Mouse (Mus musculus) lung, embryonic 15.5 days (tissue): ENCODE results near the gene 4930550C14Rik. TPM values are rescaled to one million over a fixed set of nuclear protein-coding genes. Genes with fewer than 3 reads are reported as not detected.

ENCODE experiments used
- ATAC-seq: fragments of 200-750 bp; cut with Nextera tagmentation; 2 replicates; pipeline ENCODE4 v1.8.0; 2017; ENCODE audit warnings: moderate number of reproducible peaks, borderline replicate concordance; ENCODE audit not compliant: low FRiP score, low TSS enrichment; ENCODE audit errors: extremely low read depth
- H3K27ac ChIP-seq: fragments of 300-500 bp; sonication (generic); 2 replicates; pipeline ENCODE4 v1.5.1; 2015; ENCODE audit warnings: moderate library complexity, mild to moderate bottlenecking, inconsistent platforms
- H3K27me3 ChIP-seq: fragments of 300-500 bp; sonication (generic); 2 replicates; pipeline ENCODE4 v1.6.1; 2015; ENCODE audit warnings: inconsistent platforms
- H3K36me3 ChIP-seq: fragments of 300-500 bp; sonication (generic); 2 replicates; pipeline ENCODE4 v1.6.1; 2015; ENCODE audit warnings: inconsistent platforms
- H3K4me1 ChIP-seq: fragments of 300-500 bp; sonication (generic); 2 replicates; pipeline ENCODE4 v1.6.1; 2015; ENCODE audit warnings: inconsistent platforms
- H3K4me2 ChIP-seq: fragments of 300-500 bp; sonication (generic); 2 replicates; pipeline ENCODE4 v1.6.1; 2015; ENCODE audit warnings: inconsistent platforms, mild to moderate bottlenecking, moderate library complexity
- H3K4me3 ChIP-seq: fragments of 300-500 bp; sonication (generic); 2 replicates; pipeline ENCODE4 v1.5.1; 2015; ENCODE audit warnings: mild to moderate bottlenecking, inconsistent platforms
- H3K9ac ChIP-seq: fragments of 300-500 bp; sonication (generic); 2 replicates; pipeline ENCODE4 v1.6.1; 2015; ENCODE audit warnings: inconsistent platforms
- H3K9me3 ChIP-seq: fragments of 300-500 bp; sonication (generic); 2 replicates; pipeline ENCODE4 v1.6.1; 2016; ENCODE audit warnings: inconsistent platforms
- WGBS: fragments of 180-500 bp; shearing (Covaris S2); methylation state at CpG from one replicate; pipeline ENCODE4 v1.1.7; 2015; 5-methylcytosine and 5-hydroxymethylcytosine counted together
- polyA plus RNA-seq: library from polyadenylated mRNA; unstranded; fragments of >200 nt; fragmentation: Nextera tagmentation; extraction: Ambion mirVana; gene quantifications from 2 replicates; pipeline ENCODE4 v1.2.1, GENCODE M21; 2015

The 4930550C14Rik gene
- polyA plus RNA-seq, 1 experiment from 2014 or later, result 1.9 TPM

DNA sequence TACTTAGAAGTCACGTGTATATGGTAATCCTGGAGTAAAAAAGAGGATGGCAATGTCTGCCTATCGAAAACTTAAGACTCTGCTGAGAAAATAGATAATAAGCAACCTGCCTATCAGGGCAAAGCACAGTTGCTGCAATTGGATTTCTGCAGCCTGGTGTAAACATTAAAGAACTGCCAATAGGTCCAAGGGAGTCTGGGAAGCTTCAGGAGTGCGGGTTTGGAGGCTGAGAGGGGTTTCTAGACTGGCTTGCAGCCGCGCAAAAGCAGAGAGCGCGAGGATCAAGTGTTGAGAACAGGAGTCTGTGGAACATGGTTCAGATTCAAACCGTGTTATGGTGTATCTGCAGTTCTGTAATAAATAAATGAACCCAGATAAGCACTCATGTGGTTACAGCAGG lies 17.3 kb upstream of the 4930550C14Rik start:
- Histone ChIP-seq H3K4me1 (peaks cover 20% of the 10 kb centered on the region), H3K36me3 (peaks cover 12% of the 10 kb centered on the region), H3K27me3 (no peaks in the 10 kb centered on the region), H3K4me2 (peak overlapping the region; percentile 68), H3K9me3 (no peaks in the 10 kb centered on the region), H3K4me3 (peak overlapping the region; percentile 53), H3K27ac (peak overlapping the region; percentile 98), H3K9ac (peak overlapping the region; percentile 78)
- WGBS, result 3% methylated on average over 8 of the region's 8 CpGs
- peak; percentile 12 for ATAC-seq

DNA sequence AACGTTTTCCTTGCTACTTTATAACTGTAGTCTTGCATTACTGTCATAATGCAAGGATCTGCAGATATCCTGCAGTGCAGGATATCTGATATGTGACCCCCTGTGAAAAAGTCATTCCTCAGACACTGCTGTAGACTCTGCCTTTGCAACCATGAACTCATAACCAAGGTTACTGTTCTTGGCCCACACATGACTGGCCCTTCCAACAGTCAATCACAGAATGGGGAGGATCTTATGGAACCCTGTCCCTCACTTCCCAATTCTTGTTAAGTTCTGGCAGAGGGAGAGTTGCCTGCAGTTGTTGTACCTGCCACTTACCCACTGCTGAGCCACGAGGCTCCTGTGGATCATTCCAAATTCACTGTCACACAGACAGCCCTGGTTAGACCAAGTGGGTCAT lies 14.7 kb upstream of the 4930550C14Rik start:
- no peak overlapping the region for H3K27ac ChIP-seq
- WGBS, result 62% methylated on average over 2 of the region's 2 CpGs
- no peak overlapping the region for H3K4me3 ChIP-seq
- no peak overlapping the region for H3K4me2 ChIP-seq
- no peaks in the 10 kb centered on the region for H3K27me3 ChIP-seq
- H3K4me1 ChIP-seq, result peaks cover 17% of the 10 kb centered on the region
- no peak overlapping the region for H3K9ac ChIP-seq
- no peaks in the 10 kb centered on the region for H3K9me3 ChIP-seq
- no peak for ATAC-seq
- peaks cover 21% of the 10 kb centered on the region for H3K36me3 ChIP-seq

DNA sequence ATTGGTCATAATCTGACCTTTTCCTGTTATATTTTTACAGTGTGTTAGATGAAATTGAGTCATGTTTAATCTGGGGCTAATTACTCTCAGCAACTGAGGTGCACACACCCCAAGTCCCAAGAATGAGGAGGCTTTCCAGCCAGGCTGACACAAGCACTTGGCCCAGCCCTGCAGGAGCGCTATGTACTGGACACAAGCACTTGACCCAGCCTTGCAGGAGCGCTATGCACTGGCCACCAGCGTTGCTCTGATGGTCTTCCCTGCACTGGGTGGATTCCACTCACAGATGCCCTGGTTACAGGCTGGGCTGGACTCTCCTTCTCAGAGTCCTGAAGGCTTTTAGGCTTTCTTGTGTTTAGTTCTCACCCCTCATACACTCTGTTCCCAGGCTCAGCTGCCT lies 13.0 kb upstream of the 4930550C14Rik start:
- Histone ChIP-seq H3K36me3 (peaks cover 24% of the 10 kb centered on the region), H3K4me1 (peaks cover 8% of the 10 kb centered on the region; the same call in 1 of the 2 replicates), H3K9me3 (no peaks in the 10 kb centered on the region), H3K27ac (no peak overlapping the region), H3K4me3 (no peak overlapping the region), H3K9ac (no peak overlapping the region), H3K27me3 (no peaks in the 10 kb centered on the region), H3K4me2 (no peak overlapping the region)
- WGBS, result 80% methylated on average over 3 of the region's 3 CpGs
- ATAC-seq, result no peak

DNA sequence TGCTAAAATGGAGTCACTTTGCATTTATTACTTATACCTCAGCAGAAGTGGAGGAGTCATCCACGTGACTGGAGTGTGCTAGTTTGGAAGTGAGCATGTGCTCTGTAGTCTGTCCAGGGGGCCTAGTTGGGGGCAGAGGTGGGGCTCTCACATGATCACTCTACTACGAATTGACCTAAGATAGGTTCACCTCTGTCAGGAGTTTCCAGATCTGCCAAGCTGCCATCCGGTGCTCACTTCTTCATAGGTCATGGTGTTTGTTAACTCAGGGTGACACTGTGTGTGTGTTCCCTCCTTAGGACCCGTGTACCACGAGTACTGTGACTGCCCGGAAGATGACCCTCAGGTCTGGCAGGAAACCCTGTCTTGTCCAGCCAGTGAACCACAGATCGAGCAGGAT lies 12.0 kb upstream of the 4930550C14Rik start:
- H3K4me1 ChIP-seq, result peaks cover 7% of the 10 kb centered on the region; the same call in 1 of the 2 replicates
- 57% methylated on average over 7 of the region's 7 CpGs for WGBS
- no peaks in the 10 kb centered on the region for H3K9me3 ChIP-seq
- H3K9ac ChIP-seq, result no peak overlapping the region
- H3K27me3 ChIP-seq, result no peaks in the 10 kb centered on the region
- H3K4me3 ChIP-seq, result no peak overlapping the region
- H3K4me2 ChIP-seq, result no peak overlapping the region
- ATAC-seq, result no peak
- H3K27ac ChIP-seq, result no peak overlapping the region
- H3K36me3 ChIP-seq, result peaks cover 24% of the 10 kb centered on the region

DNA sequence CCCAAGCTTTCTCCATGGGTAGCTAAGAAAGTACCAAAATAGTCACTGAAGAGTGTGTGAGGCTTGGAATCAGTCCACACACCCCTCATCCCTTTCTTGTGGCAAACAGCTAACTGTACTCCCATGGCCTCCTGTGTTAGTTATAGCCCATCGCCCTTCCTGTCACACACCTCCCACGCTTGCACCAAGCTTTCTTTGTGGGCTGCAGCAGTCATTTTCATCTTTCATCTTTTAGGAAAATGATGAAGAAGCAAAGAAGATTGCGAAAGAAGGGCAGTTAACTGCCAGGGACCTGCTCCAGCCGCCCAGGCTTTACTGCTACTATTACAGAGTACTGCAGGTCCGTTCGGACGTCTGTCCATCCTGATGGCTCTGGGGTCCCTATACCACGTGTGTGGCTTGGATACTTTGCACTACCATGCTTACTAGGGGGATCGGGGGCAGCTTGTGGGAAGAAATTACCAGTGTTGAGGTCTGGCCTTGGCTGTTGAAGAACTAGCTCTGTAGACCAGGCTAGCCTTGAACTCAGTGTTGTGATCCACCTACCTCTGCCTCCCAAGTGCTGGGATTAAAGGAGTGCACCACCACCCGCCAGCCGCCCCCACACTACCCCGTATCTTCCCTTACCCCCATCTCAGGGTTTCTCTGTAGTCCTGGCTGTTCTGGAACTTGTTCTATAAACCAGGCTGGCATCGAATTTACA lies 4.3 kb upstream of the 4930550C14Rik start:
- no peak overlapping the region for H3K4me3 ChIP-seq
- no peak overlapping the region for H3K27ac ChIP-seq
- peak; percentile 27; the same call in 1 of the 2 replicates for ATAC-seq

DNA sequence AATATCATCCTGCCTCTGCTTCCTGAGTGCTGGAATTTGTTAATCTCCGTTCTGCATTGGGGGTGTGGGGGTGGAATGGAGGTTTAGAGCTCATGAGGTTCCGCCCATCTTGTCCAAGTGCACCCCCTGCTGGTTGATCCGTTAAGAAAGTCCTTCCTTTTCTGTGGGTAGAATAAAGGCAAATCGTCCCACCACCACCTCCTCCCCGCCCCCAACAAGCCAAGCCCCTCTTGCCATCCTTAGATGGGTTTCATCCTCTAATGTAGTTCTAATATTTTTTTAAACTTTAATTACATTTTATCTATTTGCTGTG lies 3.8 kb upstream of the 4930550C14Rik start:
- Histone ChIP-seq H3K27ac (no peak overlapping the region), H3K4me1 (peaks cover 16% of the 10 kb centered on the region; the same call in 1 of the 2 replicates), H3K36me3 (peaks cover 14% of the 10 kb centered on the region; the same call in 1 of the 2 replicates), H3K9ac (no peak overlapping the region), H3K4me2 (no peak overlapping the region), H3K27me3 (no peaks in the 10 kb centered on the region), H3K9me3 (no peaks in the 10 kb centered on the region), H3K4me3 (no peak overlapping the region)
- no peak for ATAC-seq
- WGBS, result 11% methylated on average over 5 of the region's 5 CpGs

More for the DNA sequence above, 4.3 kb upstream of the 4930550C14Rik start:
- H3K9ac ChIP-seq, result no peak overlapping the region
- peaks cover 11% of the 10 kb centered on the region; the same call in 1 of the 2 replicates for H3K4me1 ChIP-seq
- H3K27me3 ChIP-seq, result no peaks in the 10 kb centered on the region
- no peaks in the 10 kb centered on the region for H3K9me3 ChIP-seq
- 72% methylated on average over 13 of the region's 13 CpGs for WGBS
- no peak overlapping the region for H3K4me2 ChIP-seq
- peaks cover 17% of the 10 kb centered on the region; the same call in 1 of the 2 replicates for H3K36me3 ChIP-seq

DNA sequence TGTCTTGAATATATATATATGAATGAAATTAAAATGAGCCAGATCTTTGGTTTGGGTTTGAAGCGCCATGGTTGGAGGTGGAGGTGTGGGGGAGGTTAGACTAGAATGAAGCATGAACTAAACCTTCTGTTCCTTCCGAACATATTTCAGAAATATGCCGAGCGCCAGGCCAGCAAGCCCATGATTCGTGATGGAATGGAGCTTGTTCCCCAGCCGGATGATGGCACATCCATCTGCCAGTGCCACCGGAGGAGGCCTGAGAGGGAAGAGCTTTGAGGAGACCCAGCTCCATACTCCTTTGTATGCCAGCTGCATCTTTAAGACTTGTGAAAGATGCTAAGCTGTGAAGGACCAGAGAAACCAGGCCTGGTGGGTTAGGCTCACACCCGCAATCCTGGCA lies 2.6 kb upstream of the 4930550C14Rik start:
- no peak overlapping the region for H3K27ac ChIP-seq
- no peak overlapping the region for H3K9ac ChIP-seq
- peaks cover 20% of the 10 kb centered on the region; the same call in 1 of the 2 replicates for H3K4me1 ChIP-seq
- WGBS, result 97% methylated on average over 8 of the region's 8 CpGs
- no peak overlapping the region for H3K4me3 ChIP-seq
- no peaks in the 10 kb centered on the region for H3K27me3 ChIP-seq
- H3K4me2 ChIP-seq, result no peak overlapping the region
- no peak for ATAC-seq
- H3K9me3 ChIP-seq, result no peaks in the 10 kb centered on the region
- peaks cover 14% of the 10 kb centered on the region; the same call in 1 of the 2 replicates for H3K36me3 ChIP-seq

DNA sequence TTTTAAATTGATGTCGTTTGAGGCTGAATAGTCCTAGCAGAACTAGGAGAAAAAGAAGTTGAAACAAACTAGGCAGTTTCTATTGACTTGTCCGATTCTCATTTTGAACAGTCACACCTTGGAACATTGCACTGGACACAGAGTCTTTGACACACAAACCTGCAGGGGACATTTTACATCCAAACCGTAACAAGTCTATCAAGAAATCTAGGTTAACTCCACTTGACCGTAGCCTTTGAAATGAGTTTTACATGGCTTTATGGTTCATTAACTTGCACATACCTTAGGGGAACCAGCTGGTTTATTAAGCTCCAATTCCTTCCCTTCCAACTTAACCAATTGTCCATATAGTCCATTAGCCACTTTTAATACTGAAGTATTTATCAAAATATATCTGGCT lies 1.4 kb upstream of the 4930550C14Rik start:
- peaks cover 24% of the 10 kb centered on the region for H3K4me1 ChIP-seq
- H3K9ac ChIP-seq, result no peak overlapping the region
- WGBS, result 93% methylated on average over 4 of the region's 4 CpGs
- H3K27ac ChIP-seq, result no peak overlapping the region
- peaks cover 13% of the 10 kb centered on the region; the same call in 1 of the 2 replicates for H3K36me3 ChIP-seq
- H3K27me3 ChIP-seq, result no peaks in the 10 kb centered on the region
- no peak for ATAC-seq
- no peak overlapping the region for H3K4me2 ChIP-seq
- H3K4me3 ChIP-seq, result no peak overlapping the region
- no peaks in the 10 kb centered on the region for H3K9me3 ChIP-seq

DNA sequence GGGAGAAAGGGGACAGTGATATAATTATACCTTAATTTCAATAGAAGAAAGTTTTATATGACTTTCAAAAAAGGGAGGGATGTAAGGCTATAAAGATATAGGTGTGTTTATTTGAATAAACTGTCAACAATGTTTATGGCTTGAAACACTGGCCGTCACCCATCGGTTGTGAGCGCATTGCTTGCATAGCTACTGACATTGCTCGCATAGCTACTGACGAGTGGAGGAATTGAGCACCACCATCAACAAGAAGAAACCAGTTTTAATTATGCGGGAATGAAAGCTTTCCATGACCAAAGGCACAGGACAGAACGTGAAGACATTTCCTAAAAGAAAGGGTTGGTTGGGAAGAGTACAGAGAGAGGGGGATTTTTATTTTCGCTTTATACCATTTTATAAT lies 979 bp upstream of the 4930550C14Rik start:
- H3K4me3 ChIP-seq, result no peak overlapping the region
- H3K4me2 ChIP-seq, result no peak overlapping the region
- H3K4me1 ChIP-seq, result peaks cover 24% of the 10 kb centered on the region
- no peak overlapping the region for H3K27ac ChIP-seq
- no peaks in the 10 kb centered on the region for H3K9me3 ChIP-seq
- no peak overlapping the region for H3K9ac ChIP-seq
- ATAC-seq, result no peak
- no peaks in the 10 kb centered on the region for H3K27me3 ChIP-seq
- peaks cover 12% of the 10 kb centered on the region; the same call in 1 of the 2 replicates for H3K36me3 ChIP-seq
- 86% methylated on average over 8 of the region's 8 CpGs for WGBS

DNA sequence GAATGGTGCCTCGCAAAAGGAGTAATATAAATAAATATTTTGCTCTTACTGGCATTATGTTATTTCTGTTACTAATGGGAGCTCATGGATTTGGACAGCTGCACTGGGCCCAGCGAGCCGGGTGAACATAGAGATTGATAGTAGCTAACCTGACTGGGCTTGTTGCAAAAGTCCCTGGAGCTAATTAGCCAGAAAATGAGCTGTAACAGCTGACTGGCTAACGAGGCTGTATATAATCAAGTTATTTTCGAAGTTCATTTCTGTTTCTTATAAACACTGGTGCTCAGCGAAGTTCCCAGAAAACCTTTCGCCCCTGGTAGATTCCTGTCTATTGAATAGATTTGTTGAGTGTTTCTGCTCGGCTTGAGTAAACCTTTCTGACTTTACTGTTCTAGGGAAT lies 866 bp downstream of the 4930550C14Rik start:
- no peak overlapping the region for H3K4me3 ChIP-seq
- no peaks in the 10 kb centered on the region for H3K9me3 ChIP-seq
- H3K4me1 ChIP-seq, result peaks cover 24% of the 10 kb centered on the region
- H3K27ac ChIP-seq, result peak overlapping the region; percentile 49; the same call in 1 of the 2 replicates
- no peak for ATAC-seq
- no peaks in the 10 kb centered on the region for H3K27me3 ChIP-seq
- H3K9ac ChIP-seq, result no peak overlapping the region
- peak overlapping the region; percentile 45 for H3K4me2 ChIP-seq
- peaks cover 8% of the 10 kb centered on the region; the same call in 1 of the 2 replicates for H3K36me3 ChIP-seq
- WGBS, result 62% methylated on average over 8 of the region's 8 CpGs

DNA sequence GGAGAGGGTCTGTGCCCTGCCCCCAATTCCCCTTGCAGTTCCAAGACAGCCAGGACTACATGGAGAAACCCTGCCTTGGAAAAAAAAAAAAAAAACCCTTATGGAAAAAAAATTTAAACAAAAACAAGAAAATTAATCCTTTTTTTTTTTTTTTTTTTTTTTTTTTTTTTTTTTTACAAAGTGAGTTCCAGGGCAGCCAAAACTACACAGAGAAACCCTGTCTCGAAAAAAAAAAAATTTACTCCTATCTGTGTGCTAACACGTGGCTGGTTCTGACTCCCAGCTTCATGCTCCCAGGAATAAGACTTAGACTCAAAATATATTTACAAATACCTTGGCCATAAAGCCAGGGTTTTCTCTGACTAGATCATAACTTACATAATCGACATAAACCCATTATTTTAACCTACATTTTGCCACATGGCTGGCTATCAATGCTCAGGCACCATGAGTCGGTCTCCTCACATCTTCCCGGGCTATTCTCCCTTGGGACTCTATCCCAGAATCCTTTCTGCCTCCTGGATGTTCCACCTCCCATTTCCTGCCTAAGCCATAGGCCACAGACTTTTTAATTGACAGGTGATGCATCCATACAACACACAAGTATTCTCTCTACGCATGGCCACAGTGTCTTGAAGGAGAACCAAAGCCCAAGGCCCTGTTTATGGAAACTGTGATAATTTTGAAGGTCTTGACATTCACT lies 2.1 kb downstream of the 4930550C14Rik start:
- no peak overlapping the region for H3K4me2 ChIP-seq
- H3K27ac ChIP-seq, result no peak overlapping the region; the same call in 1 of the 2 replicates
- no peak overlapping the region for H3K9ac ChIP-seq
- ATAC-seq, result no peak
- WGBS, result 80% methylated on average over 6 of the region's 6 CpGs
- H3K4me3 ChIP-seq, result no peak overlapping the region
- H3K36me3 ChIP-seq, result peaks cover 6% of the 10 kb centered on the region; the same call in 1 of the 2 replicates
- H3K27me3 ChIP-seq, result no peaks in the 10 kb centered on the region
- no peaks in the 10 kb centered on the region for H3K9me3 ChIP-seq
- peaks cover 26% of the 10 kb centered on the region for H3K4me1 ChIP-seq
